Mouse (Mus musculus): ENCODE measurements around the gene Myo18b. TPM values are rescaled to one million over a fixed set of nuclear protein-coding genes. Genes with fewer than 3 reads are reported as not detected.

Myo18b gene
- polyA plus RNA-seq, 1 experiment from 2014 or later, result not detected

DNA sequence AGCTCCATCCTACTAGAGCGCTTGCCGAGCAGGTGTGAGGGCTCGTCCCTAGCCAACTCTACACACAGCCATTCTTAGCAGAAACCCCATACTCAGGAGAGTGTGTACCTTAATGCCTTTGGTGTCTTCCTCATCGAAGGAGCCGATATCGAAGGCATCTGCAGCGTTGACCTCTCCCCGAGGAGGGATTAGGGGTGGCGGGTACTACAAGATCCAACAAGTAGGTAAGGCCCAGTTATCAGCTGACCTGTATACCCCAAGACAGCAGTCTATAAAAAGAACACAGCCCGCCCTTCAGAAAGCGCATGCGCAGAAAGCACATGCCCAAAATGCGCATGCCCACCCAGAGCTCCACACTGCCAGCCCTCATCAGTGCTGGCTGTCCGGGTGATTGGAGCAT lies 27.7 kb upstream of the Myo18b start:
- H3K27me3 ChIP-seq, result peaks cover 2% of the 10 kb centered on the region
- POLR2A ChIA-PET, result no interaction called here
- TF ChIP-seq CTCF (IDR thresholded peaks at IDR 0.05), result no peak
- no peak for DNase-seq (ENCODE audit: low read depth, low spot score)
- ATAC-seq, result no peak
- CTCF ChIA-PET, result no interaction called here
- in situ Hi-C loops (cut with MboI; ENCODE audit: low pct_unique_long_range_greater_than_20kb), result no loop called here

DNA sequence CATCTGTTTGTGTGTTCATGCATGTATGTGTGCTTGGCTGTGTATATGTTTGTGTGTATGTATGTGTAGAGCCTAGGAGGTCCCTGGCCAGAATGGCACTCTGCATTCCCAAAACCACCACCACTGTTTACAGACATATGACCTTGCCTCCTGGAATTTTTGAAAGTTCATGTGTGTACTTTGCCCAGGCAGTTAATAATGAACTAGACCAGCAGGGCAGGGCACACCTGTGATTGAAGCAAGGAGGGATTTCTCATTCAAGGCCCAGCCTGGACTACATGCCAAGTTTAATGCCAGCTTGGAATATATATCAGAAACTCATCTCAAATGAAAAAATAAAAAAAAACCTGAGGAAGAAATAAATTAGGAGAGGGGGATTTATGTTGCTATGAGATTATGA lies 25.8 kb upstream of the Myo18b start:
- ATAC-seq, result no peak
- POLR2A ChIA-PET, result no interaction called here
- DNase-seq (ENCODE audit: low read depth, low spot score), result no peak
- CTCF ChIA-PET, result no interaction called here
- no peak for TF ChIP-seq CTCF (IDR thresholded peaks at IDR 0.05)
- in situ Hi-C loops (cut with MboI; ENCODE audit: low pct_unique_long_range_greater_than_20kb), result no loop called here
- peaks cover 2% of the 10 kb centered on the region for H3K27me3 ChIP-seq

DNA sequence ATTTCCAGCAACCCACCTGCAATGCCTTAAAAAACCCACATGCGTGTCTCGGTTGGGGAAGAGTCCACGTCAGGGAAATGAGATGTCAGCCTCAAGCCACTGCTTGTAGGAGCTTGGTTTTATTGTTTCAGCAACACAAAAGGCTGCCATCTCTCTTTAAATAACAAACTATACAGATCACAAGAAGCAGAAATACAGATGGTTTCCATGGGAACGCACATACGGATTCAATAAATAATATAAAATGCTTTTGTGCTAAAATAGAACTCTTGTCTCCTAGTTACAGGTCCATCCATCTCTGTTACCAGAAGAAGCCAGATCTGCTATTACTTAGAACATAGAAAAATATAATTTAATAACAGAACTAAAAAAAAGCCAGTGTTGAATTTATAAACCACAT lies 14.2 kb upstream of the Myo18b start:
- in situ Hi-C loops (cut with MboI; ENCODE audit: low pct_unique_long_range_greater_than_20kb), result no loop called here
- DNase-seq (ENCODE audit: low read depth, low spot score) (no peak), ATAC-seq (no peak)
- ChIA-PET CTCF (no interaction called here), POLR2A (no interaction called here)
- H3K27me3 ChIP-seq, result no peaks in the 10 kb centered on the region
- TF ChIP-seq CTCF (IDR thresholded peaks at IDR 0.05), result no peak

DNA sequence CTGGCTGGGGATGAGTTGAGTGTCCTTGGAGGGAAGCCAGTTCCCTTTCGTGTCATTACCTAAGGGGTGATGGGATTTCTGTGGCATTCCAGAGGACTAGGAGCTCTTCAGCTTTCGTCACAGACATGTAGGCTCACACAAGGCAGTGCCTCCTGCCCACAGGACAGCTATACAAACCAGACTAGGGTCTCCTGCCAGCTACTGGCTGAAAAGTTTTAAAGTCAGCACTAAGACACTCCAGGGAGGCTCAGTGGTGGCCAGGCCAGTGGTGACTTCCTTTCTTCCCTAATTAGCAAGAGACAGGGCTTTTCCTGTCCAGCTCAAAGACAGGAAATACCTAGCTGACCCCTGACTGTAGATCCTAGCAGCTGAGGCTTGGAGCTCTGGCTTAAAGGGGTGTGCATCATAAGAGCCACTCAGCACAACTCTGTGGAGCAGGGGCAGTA lies 12.0 kb upstream of the Myo18b start:
- H3K27me3 ChIP-seq, result no peaks in the 10 kb centered on the region
- CTCF ChIA-PET, result no interaction called here
- POLR2A ChIA-PET, result no interaction called here
- in situ Hi-C loops (cut with MboI; ENCODE audit: low pct_unique_long_range_greater_than_20kb), result loop anchor here (5.0 kb wide), 1 partner anchor 824 kb away; no protein-coding TSS in a partner anchor
- no peak for TF ChIP-seq CTCF (IDR thresholded peaks at IDR 0.05)
- ATAC-seq (no peak), DNase-seq (ENCODE audit: low read depth, low spot score) (no peak)

DNA sequence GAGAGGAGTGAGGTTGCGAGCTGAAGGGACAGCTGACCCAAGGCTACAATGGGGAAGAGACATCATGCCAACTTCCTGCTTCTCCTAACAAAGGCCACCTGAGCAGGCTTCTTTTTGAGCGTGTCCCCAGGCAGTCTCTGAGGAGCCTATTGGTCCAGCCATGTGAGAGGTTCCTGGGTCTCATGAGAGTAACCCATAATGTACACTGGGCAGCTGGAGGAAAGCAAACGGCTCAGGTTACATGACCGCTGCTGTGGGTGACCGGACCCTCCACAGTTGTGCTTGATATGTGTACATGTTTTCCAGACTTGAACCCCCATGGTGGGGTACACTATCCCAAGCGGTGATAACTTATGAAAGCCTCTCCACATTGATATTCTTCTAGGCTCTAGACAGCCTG lies 11.3 kb upstream of the Myo18b start:
- no peak for DNase-seq (ENCODE audit: low read depth, low spot score)
- no peak for ATAC-seq
- POLR2A ChIA-PET, result no interaction called here
- no peak for TF ChIP-seq CTCF (IDR thresholded peaks at IDR 0.05)
- in situ Hi-C loops (cut with MboI; ENCODE audit: low pct_unique_long_range_greater_than_20kb), result loop anchor here (5.0 kb wide), 1 partner anchor 825 kb away; no protein-coding TSS in a partner anchor
- H3K27me3 ChIP-seq, result no peaks in the 10 kb centered on the region
- CTCF ChIA-PET, result no interaction called here

DNA sequence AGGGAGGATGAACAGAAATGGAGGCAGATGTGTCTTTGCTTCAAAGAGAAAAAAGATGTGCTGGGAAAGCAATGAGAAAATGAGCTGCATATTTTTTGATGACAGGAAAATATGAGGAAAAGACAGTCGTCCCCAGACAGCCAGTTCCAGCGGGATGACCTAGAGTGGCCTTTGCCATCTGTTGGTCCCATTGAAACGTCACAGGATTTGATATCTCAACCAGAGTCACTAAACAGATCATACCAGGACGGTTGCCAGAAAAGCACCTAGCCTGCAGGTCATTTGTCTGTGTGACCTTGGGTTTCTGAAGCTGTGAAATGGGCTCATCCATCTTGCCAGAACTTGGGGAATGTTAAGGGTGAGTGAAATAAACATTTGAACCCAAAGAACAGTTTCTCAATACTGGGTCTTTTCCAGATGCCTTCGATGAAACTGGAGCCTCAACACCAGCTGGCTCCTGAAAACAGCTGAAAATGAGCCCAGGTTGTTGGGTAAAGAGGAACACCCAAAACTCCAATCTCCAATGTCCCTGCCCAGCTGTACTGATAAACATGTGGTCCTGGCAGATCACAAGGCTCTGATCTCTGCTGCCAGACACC lies 2.6 kb downstream of the Myo18b start:
- ChIA-PET CTCF (no interaction called here), POLR2A (no interaction called here)
- DNase-seq (ENCODE audit: low read depth, low spot score), result no peak
- in situ Hi-C loops (cut with MboI; ENCODE audit: low pct_unique_long_range_greater_than_20kb), result no loop called here
- TF ChIP-seq CTCF (IDR thresholded peaks at IDR 0.05), result no peak
- ATAC-seq, result no peak
- H3K27me3 ChIP-seq, result no peaks in the 10 kb centered on the region

DNA sequence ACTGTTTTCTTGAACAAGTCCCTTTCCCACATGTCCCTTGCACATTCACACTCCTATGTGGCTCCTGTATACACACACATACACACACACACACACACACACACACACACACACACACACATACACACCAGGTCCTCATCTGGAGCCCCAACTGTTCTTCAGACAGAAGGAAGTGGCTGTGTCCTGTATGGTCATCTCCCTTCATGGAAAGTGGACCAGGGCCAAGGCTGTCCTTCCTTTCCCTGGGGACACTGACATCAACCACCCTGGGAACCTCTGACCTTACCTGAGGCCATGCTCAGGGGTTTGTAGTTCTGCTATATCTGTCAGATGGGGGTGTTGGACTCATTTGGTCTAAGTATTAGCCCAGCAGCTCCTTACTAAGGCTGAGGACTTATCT lies 3.8 kb downstream of the Myo18b start:
- CTCF ChIA-PET, result no interaction called here
- ATAC-seq (no peak), DNase-seq (ENCODE audit: low read depth, low spot score) (no peak)
- POLR2A ChIA-PET, result no interaction called here
- H3K27me3 ChIP-seq, result no peaks in the 10 kb centered on the region
- in situ Hi-C loops (cut with MboI; ENCODE audit: low pct_unique_long_range_greater_than_20kb), result no loop called here
- TF ChIP-seq CTCF (IDR thresholded peaks at IDR 0.05), result no peak

DNA sequence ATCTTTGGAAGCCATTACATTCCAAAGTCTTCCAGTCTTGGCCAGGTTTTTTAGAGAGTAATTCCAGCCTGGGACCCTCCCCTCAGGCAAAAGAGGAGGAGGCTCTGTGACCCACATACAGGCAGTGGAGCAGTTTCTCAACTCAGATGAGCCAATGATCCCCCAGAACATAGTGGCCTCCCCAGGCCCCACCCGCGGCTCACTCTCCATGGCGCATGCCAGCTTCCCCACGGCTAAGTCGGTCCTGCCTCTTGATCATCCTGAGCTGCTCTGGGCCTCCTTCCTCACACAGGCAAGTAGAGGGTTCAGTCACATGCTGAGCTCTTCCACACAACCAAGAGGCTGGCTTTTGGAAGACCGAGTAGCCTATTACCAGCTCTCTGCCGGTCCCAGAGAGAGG lies 7.5 kb downstream of the Myo18b start:
- CTCF ChIA-PET, result no interaction called here
- POLR2A ChIA-PET, result no interaction called here
- no peak for DNase-seq (ENCODE audit: low read depth, low spot score)
- no peak for ATAC-seq
- no peaks in the 10 kb centered on the region for H3K27me3 ChIP-seq
- no peak for TF ChIP-seq CTCF (IDR thresholded peaks at IDR 0.05)
- in situ Hi-C loops (cut with MboI; ENCODE audit: low pct_unique_long_range_greater_than_20kb), result no loop called here

DNA sequence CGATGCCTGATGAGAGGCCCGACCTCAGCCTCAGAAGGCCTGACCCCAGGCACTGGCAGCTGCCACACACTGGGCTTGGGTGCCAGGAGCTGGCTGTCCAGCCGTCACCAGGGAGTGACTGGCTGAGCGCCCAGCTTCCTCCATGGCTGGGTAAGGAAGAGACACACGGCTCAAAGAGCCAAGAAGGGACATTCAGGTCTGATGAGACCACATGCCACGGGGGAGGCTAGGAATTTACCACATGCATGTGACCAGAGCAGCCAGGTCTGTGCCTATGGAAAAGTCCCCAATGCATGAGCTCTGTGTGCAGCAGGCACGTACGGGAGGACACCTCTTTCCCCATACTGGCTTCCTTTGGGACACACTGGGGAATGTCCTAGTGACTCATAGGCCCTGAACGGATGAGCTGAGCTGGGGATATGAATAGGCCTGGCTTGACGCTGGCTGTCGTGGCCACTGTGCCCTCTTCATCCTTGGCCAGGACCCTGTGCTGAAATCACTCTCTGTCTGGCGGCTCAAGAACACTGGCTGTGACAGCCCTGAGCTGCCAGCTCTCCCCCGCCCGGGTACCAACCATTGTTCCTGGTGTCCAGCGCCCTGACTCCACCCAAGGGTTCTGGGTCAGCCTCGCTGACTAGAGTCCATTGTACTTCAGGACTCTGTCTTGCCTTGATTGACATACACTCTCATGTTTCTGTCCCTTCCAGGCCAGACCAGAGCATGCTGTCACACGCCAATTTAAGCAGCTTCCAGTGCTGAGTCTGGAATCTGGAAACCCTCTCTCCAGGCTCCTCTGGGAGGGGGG lies 9.3 kb downstream of the Myo18b start:
- ChIA-PET POLR2A (interaction anchor here (0.6 kb wide), 1 partner anchor 206 kb away, joined by 3 read pairs; no protein-coding TSS in a partner anchor), CTCF (no interaction called here)
- ATAC-seq, result no peak
- in situ Hi-C loops (cut with MboI; ENCODE audit: low pct_unique_long_range_greater_than_20kb), result no loop called here
- no peak for TF ChIP-seq CTCF (IDR thresholded peaks at IDR 0.05)
- DNase-seq (ENCODE audit: low read depth, low spot score), result no peak
- H3K27me3 ChIP-seq, result no peaks in the 10 kb centered on the region

DNA sequence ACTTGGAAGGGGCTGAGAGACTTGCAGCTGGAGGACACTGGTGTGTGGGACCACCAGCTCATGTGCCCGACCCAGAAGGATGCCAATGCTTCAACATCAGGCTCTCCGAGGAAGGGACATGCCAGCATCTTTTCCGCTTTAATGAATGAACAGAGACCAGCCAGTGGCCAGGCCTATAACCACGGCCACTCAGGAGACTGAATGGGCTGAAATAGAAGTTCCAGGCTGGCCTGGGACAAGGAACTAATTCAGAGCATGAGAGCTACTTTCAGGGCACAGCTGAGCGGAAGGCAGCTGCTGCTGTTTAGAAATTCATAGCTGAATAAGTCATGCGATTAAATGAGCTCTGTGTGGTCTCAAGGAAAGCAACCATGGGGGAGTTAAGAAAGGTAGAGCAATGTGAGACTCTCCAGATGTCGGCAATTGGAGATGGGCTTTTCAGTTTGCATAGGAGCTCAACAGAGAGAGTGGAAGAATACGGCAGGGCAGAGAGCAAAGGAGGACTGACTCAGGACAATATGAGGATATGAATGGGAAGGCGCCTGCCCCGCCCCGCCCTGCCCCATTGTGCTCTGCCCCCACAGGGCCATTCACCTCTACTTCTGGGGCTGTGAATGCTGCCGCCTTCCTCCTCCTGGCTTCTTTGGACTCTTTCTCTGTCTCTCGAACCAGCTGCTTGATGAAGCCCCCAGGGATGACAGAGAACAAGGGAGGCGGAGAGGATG lies 18.6 kb downstream of the Myo18b start:
- POLR2A ChIA-PET, result no interaction called here
- CTCF ChIA-PET, result no interaction called here
- peaks cover 19% of the 10 kb centered on the region for H3K27me3 ChIP-seq
- no peak for ATAC-seq
- in situ Hi-C loops (cut with MboI; ENCODE audit: low pct_unique_long_range_greater_than_20kb), result loop anchor here (5.0 kb wide), 1 partner anchor 180 kb away; no protein-coding TSS in a partner anchor
- TF ChIP-seq CTCF (IDR thresholded peaks at IDR 0.05), result no peak
- no peak for DNase-seq (ENCODE audit: low read depth, low spot score)

DNA sequence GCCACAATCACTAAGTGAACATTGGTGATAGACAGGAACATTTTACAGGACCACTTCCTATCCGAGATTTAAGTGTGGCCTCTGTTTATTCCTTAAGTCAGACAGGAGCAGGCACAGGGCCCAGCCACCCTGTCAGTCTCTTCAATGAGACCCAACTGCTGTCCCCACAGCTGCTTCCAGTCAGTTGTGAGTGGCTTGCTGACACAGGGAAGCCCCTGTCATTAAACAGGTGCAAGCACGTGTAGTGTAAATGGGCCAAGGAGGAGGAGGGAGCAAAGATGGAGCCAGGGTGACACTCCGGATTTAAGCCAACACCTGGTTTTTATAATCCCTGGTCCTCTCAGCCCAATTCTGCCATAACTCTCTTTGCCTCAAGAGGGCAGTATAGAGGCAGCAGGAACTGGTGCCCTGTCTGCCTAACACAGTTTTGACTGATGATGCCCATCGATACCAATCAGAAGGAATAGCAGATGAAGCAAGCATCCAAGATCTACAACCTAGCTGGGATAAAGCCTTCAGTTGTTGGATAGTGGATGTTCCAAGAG lies 19.2 kb downstream of the Myo18b start:
- CTCF ChIA-PET, result no interaction called here

More for the DNA sequence above, 19.2 kb downstream of the Myo18b start:
- peaks cover 19% of the 10 kb centered on the region for H3K27me3 ChIP-seq
- POLR2A ChIA-PET, result no interaction called here
- in situ Hi-C loops (cut with MboI; ENCODE audit: low pct_unique_long_range_greater_than_20kb), result loop anchor here (5.0 kb wide), 1 partner anchor 180 kb away; no protein-coding TSS in a partner anchor
- no peak for TF ChIP-seq CTCF (IDR thresholded peaks at IDR 0.05)
- no peak for DNase-seq (ENCODE audit: low read depth, low spot score)
- no peak for ATAC-seq
